Mouse (Mus musculus) stomach, postnatal 0 days (tissue): ENCODE results near the gene Cyp2t4. TPM values are rescaled to one million over a fixed set of nuclear protein-coding genes. Genes with fewer than 3 reads are reported as not detected.

Source experiments
- ATAC-seq: fragments of 200-750 bp; cut with Nextera tagmentation; 2 replicates; pipeline ENCODE4 v1.8.0; 2017; ENCODE audit not compliant: low FRiP score, low TSS enrichment
- DNase-seq: peaks from one replicate; pipeline ENCODE4 v3.0.0-alpha.2; 2016; ENCODE audit warnings: low spot score
- H3K27ac ChIP-seq: fragments of 300-500 bp; sonication (generic); replicated peaks from 2 replicates; pipeline ENCODE4 v1.5.1; 2014; ENCODE audit warnings: mild to moderate bottlenecking, control low read depth
- H3K27me3 ChIP-seq: fragments of 300-500 bp; sonication (generic); 2 replicates; pipeline ENCODE4 v1.6.1; 2014; ENCODE audit warnings: low read length; ENCODE audit not compliant: control insufficient read depth, insufficient read depth
- H3K36me3 ChIP-seq: fragments of 300-500 bp; sonication (generic); 2 replicates; pipeline ENCODE4 v1.6.1; 2014; ENCODE audit warnings: low read length, mixed read lengths; ENCODE audit not compliant: control insufficient read depth, insufficient read depth
- H3K4me1 ChIP-seq: fragments of 300-500 bp; sonication (generic); replicated peaks from 2 replicates; pipeline ENCODE4 v1.6.1; 2014; ENCODE audit warnings: antibody characterized with exemption; ENCODE audit not compliant: control insufficient read depth, insufficient read depth
- H3K4me2 ChIP-seq: fragments of 300-500 bp; sonication (generic); replicated peaks from 2 replicates; pipeline ENCODE4 v1.6.1; 2014; ENCODE audit warnings: low read depth, mild to moderate bottlenecking, control low read depth, moderate library complexity
- H3K4me3 ChIP-seq: fragments of 300-500 bp; sonication (generic); 2 replicates; pipeline ENCODE4 v1.5.1; 2014; ENCODE audit warnings: low read depth, low read length, control low read depth
- H3K9ac ChIP-seq: fragments of 300-500 bp; sonication (generic); 2 replicates; pipeline ENCODE4 v1.6.1; 2014; ENCODE audit warnings: mild to moderate bottlenecking, low read length, control low read depth, mixed read lengths
- H3K9me3 ChIP-seq: fragments of 300-500 bp; sonication (generic); 2 replicates; pipeline ENCODE4 v1.6.1; 2016; ENCODE audit warnings: low read length; ENCODE audit not compliant: control insufficient read depth
- CTCF ChIP-seq: IDR thresholded peaks from 2 replicates; pipeline ENCODE4 v1.5.1; 2016; ENCODE audit warnings: antibody characterized with exemption, low read depth, mild to moderate bottlenecking, moderate library complexity
- EP300 ChIP-seq: optimal IDR thresholded peaks from 2 replicates; pipeline ENCODE3; 2016; ENCODE audit warnings: antibody characterized with exemption
- WGBS: fragments of 180-500 bp; shearing (Covaris S2); extraction: QIAGEN DNeasy Blood & Tissue Kit; methylation state at CpG from one replicate; pipeline ENCODE4 v1.1.7; 2014; 5-methylcytosine and 5-hydroxymethylcytosine counted together
- polyA plus RNA-seq: library from polyadenylated mRNA; unstranded; fragments of >200 nt; fragmentation: Nextera tagmentation; extraction: Ambion mirVana; gene quantifications from 2 replicates; pipeline ENCODE4 v1.2.1, GENCODE M21; 2015

Gene Cyp2t4
- polyA plus RNA-seq, 1 experiment from 2014 or later: not detected

GRCm38 (mm10) chr7:27156005-27156404, 2.5 kb downstream of the Cyp2t4 start:
- Histone ChIP-seq H3K9ac (no peak overlapping the region), H3K36me3 (peaks cover 13% of the 10 kb centered on the region), H3K4me2 (no peak overlapping the region), H3K9me3 (no peaks in the 10 kb centered on the region), H3K27ac (no peak overlapping the region), H3K4me3 (no peak overlapping the region), H3K4me1 (0 out of 2 replicates have a peak, but pooled peaks cover 2% of the 10 kb centered on the region), H3K27me3 (no peaks in the 10 kb centered on the region)
- WGBS: 80% methylated on average over 13 of the region's 13 CpGs
- DNase-seq: no peak
- ATAC-seq: no peak
- no peak for TF ChIP-seq CTCF
- no peak for TF ChIP-seq EP300

GRCm38 (mm10) chr7:27158171-27158570, 4.7 kb downstream of the Cyp2t4 start:
- no peaks in the 10 kb centered on the region for H3K27me3 ChIP-seq
- TF ChIP-seq CTCF: no peak
- TF ChIP-seq EP300: no peak
- H3K4me3 ChIP-seq: no peak overlapping the region
- 0 out of 2 replicates have a peak, but pooled peaks cover 2% of the 10 kb centered on the region for H3K4me1 ChIP-seq
- no peaks in the 10 kb centered on the region for H3K9me3 ChIP-seq
- ATAC-seq: no peak
- H3K27ac ChIP-seq: no peak overlapping the region
- no peak overlapping the region for H3K4me2 ChIP-seq
- no peak overlapping the region for H3K9ac ChIP-seq
- 96% methylated on average over 9 of the region's 9 CpGs for WGBS
- no peak for DNase-seq
- H3K36me3 ChIP-seq: peaks cover 13% of the 10 kb centered on the region

GRCm38 (mm10) chr7:27159256-27159655, 5.7 kb downstream of the Cyp2t4 start:
- H3K4me2 ChIP-seq: no peak overlapping the region
- no peak overlapping the region for H3K4me3 ChIP-seq
- ATAC-seq: no peak
- H3K4me1 ChIP-seq: 0 out of 2 replicates have a peak, but pooled peaks cover 2% of the 10 kb centered on the region
- no peak for DNase-seq
- H3K27ac ChIP-seq: no peak overlapping the region
- H3K27me3 ChIP-seq: no peaks in the 10 kb centered on the region
- WGBS: 97% methylated on average over 6 of the region's 6 CpGs
- peaks cover 15% of the 10 kb centered on the region for H3K36me3 ChIP-seq
- no peak for TF ChIP-seq CTCF
- TF ChIP-seq EP300: no peak
- no peak overlapping the region for H3K9ac ChIP-seq
- no peaks in the 10 kb centered on the region for H3K9me3 ChIP-seq

- Histone ChIP-seq H3K27ac (no peak overlapping the region), H3K4me2 (no peak overlapping the region), H3K9ac (no peak overlapping the region), H3K4me3 (no peak overlapping the region), H3K27me3 (no peaks in the 10 kb centered on the region), H3K9me3 (no peaks in the 10 kb centered on the region), H3K36me3 (peaks cover 15% of the 10 kb centered on the region), H3K4me1 (peaks cover 2% of the 10 kb centered on the region; the same call in 1 of the 2 replicates)
- ATAC-seq (peak; percentile 88), DNase-seq (peak; percentile 83)
- TF ChIP-seq EP300 (no peak), CTCF (peak; percentile 94)
- 13% methylated on average over 8 of the region's 8 CpGs for WGBS
These were observed 6.4 kb downstream of the Cyp2t4 start for GRCm38 (mm10) chr7:27159882-27160281.

- DNase-seq (no peak), ATAC-seq (no peak)
- Histone ChIP-seq H3K27ac (no peak overlapping the region), H3K36me3 (peaks cover 18% of the 10 kb centered on the region), H3K9me3 (no peaks in the 10 kb centered on the region), H3K4me2 (no peak overlapping the region), H3K27me3 (no peaks in the 10 kb centered on the region), H3K9ac (no peak overlapping the region), H3K4me3 (no peak overlapping the region), H3K4me1 (peaks cover 2% of the 10 kb centered on the region; the same call in 1 of the 2 replicates)
- WGBS: 84% methylated on average over 3 of the region's 3 CpGs
- TF ChIP-seq CTCF (no peak), EP300 (no peak)
These were observed 7.4 kb downstream of the Cyp2t4 start for GRCm38 (mm10) chr7:27160921-27161320.

GRCm38 (mm10) chr7:27161744-27162143, 8.2 kb downstream of the Cyp2t4 start:
- Histone ChIP-seq H3K4me3 (no peak overlapping the region), H3K36me3 (peaks cover 18% of the 10 kb centered on the region), H3K4me2 (no peak overlapping the region), H3K27ac (no peak overlapping the region), H3K27me3 (no peaks in the 10 kb centered on the region), H3K9me3 (no peaks in the 10 kb centered on the region), H3K4me1 (peaks cover 2% of the 10 kb centered on the region; the same call in 1 of the 2 replicates), H3K9ac (no peak overlapping the region)
- 75% methylated on average over 4 of the region's 4 CpGs for WGBS
- no peak for TF ChIP-seq EP300
- TF ChIP-seq CTCF: no peak
- ATAC-seq (peak; percentile 18; the same call in 1 of the 2 replicates), DNase-seq (peak; percentile 48)
